Mouse (Mus musculus) erythroid progenitor cell, adult 5-6 weeks (primary cell): ENCODE data around the gene Wdr20. TPM values are rescaled to one million over a fixed set of nuclear protein-coding genes. Genes with fewer than 3 reads are reported as not detected.
A peak's percentile ranks its signal among the peaks of the same experiment; 100 is the strongest.

ENCODE experiments used
- ATAC-seq: replicated peaks from 2 replicates; pipeline ENCODE4 v1.8.0; 2016; ENCODE audit warnings: moderate number of reproducible peaks, mild to moderate bottlenecking, moderate TSS enrichment, inconsistent platforms; ENCODE audit not compliant: poor library complexity, low FRiP score, severe bottlenecking
- total RNA-seq, 2 experiments: library from RNA; stranded (forward) in 1 of 2; stranded (reverse) in 1 of 2; fragments of 150-400 nt in 1 of 2; fragments of 186-747, 209-891 nt in 1 of 2; gene quantifications; 2 replicates each; pipeline versions ENCODE4 v1.2.3 to v1.2.4; 2015 to 2017; ENCODE audit warnings: low replicate concordance in 2 of 2

Wdr20 gene
- total RNA-seq, 2 experiments from 2014 or later: 32.3 to 43.7 TPM

DNA sequence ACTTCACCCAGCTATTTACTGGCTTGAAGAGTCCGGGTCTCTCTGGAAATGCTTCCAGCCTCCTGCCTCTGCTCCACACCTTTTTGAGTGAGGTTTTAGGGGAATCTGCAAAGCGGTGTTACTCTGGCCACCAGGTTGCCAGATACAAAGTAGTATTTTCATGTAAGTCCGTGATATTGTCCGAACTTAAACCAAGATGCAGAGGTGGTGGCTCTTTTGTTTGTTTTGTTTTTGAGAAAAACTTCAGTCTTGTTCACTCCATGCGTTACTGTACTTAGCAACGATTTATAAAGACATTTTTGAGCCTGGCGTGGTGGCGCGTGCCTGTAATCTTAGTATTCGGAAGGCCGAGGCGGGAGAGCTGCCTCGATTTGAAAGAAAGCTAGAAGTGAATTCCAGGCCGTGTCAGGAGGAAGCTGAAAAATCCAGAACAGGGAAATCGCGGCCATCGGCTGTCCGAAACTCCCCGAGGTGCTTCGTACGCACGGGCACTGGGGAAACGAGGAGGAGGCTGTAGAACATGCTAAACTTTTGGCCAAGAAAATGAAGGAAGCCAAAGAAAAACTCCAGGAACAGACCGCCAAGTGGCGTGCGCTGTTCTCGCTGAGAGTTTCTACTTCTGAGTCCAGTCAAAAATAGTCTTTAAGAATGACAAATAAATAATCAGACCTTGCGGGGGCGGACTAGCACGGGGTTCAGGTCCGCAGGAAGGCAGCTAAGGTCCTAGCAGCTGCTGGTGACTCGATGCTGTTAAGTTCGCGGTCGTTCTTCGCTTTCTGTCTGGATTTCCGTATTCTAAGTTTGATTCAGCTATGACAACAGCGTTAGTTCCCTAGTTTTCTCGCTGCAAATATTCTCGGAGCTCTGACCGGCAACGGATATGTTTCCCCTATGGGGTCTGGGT, 106.7 kb downstream of the Wdr20 start:
- peak; percentile 35 for ATAC-seq

DNA sequence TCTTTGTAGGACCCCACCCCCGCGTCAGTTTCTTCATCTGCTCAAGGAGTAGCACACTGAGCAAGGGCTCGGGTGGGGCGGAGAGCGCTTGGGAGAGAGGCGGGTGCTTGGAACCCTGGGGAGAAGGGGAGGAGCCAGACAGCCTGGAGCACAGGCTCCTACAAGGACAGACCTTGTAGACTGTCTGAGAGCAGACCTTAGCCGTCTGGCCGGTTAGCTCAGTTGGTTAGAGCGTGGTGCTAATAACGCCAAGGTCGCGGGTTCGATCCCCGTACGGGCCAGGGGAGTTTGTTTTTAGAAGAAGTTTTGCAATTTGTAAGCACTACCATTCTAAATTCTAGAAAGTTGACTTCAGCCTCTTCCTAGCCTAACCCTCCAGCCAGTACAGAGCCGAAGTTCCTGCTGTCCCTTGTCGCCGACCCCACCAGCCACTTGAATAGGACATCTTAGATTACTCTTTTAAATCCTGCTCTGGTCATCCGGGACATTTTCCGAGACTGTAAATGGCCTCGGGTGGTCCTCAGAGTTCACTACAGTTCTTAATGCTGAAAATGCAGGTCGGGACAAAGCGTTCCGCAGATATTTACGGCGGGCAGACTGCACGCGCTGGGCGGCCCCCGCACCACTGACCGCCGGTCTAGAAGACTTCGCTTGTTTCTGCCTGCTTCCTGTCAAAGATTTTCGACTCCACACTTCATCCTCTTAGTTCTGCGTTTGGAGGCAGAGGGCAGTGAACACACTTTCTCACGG, 107.6 kb downstream of the Wdr20 start:
- peak; percentile 84 for ATAC-seq

DNA sequence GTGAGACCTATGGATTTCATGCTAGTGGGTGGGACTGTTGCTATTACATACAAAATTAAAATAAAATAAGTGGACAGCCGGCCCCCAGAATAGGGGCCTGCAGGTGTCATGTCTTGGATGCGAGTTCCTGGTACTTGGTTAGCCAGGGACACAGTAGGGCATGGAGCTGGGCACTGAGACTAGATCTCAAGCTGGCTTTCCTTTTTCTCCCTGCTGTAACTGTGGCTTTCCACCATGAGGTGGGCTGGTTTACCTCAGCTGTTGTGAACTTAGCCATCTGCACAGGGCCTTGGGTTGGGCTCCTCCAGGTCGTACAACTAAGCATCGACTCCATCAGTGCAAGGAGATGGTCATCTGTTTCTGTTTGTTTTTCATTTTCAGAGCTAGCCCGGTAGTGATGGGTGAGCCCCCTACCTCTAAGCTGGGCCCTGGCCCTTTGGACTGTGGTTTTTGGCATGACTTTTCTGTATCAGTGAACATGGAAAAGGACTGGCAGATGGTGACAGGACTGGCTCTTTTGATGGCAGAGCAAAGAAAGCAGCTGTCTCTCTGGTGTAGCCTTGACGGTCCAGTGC, 108.5 kb downstream of the Wdr20 start:
- ATAC-seq: no peak

DNA sequence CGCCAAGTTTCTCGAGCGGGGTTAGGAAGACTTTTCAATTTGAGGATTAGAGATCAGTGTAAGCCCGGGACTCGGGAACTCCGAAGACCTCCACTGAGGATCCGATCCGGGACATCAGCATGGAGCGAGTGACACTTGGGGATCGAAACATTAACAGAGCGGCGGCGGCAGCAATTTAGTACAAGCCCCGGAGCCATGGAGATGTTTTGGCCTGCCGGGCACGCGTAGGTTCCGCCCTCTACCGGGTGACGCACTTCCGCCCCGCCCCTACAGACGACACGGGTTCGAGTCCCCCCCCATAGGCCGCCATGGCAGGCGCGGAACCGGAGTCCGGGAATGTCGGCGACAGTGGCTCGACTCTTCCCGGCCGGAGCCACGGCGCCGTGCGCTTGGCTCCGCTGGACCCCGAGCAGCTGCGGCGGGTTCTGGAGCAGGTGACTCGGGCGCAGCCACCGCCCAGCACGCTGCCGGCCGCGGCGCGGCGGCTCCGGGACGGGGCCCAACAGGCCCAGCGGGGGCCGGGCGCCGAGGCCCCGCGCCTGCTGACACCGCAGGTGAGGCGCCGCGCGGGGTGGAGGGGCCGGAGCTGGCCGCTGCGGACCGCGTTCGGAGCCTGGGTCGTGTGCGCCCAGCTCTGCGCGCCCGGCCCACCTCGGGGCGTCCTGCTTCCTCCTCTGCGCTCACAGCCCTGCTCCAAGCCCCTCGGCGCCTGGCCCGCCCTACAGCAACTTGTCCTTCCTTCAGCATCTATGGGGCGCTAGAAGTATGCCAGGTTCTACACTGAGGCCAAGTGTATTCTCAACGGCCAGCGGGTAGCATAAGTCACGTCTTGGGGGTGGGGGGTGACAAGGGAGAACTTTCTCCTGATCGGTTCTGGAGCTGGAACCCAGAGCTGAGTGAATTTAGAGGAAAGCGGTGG, 112.5 kb downstream of the Wdr20 start, which contains the start of gene Zfp839:
TSS of gene Zfp839 (plus strand) at position 244 of the 919 bp plus-strand sequence.
- ATAC-seq: peak; percentile 26; the same call in 1 of the 2 replicates

DNA sequence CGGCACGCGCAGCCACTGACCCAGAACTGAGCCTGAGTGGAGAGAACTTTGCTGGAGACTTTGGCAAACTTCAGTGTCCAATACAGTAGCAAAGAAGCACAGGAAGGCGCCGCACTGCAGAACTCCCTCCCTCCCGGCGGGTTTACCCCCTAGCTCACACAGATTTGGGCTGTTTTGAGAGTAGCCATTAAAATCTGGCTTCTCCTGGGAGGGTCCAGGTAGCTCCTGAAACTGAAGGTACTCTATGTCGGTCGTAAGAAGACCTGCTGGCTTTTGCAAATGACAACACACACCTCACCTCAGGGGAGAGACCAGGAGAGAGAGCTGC, 113.1 kb downstream of the Wdr20 start:
- no peak for ATAC-seq

DNA sequence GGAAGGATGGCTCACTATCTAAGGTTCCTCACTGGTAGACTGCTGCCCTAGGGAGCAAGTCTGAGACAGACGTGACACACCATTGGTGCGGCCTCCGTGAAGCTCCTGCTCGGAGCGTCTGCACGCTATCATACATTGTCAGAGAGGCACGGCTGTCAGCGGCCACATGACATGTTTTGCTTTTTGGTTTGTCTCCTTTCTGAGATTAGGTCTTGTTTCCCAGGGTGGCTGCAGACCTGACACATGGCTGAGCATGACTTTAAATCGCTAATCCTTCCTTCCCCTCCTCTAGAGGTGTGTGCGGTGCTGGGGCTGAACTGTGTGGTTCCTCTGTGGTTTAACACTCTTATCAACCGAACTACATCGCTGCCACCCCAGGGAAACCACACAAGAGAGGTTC, 113.7 kb downstream of the Wdr20 start:
- peak; percentile 48 for ATAC-seq

DNA sequence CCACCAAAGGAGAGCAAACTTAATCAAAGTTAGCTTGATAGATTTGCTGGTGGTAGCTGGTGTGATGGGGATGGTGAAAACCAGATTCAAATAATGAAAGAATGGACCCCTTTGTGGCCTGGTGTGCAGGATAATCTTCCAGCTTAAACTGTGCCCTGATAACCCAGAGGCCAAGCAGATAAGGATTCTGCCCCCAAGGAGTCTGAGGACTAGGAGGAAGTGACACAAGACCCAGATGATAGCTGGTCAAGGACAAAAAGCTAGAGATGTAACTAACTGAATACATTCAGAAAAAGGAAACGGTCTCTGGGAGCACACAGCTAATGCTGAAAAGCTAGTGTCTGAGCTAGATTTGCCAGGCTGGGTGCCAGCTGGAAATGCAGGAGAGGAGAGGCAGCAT, 114.2 kb downstream of the Wdr20 start:
- ATAC-seq: no peak

Other genes with a start within 250 kb of the Wdr20 start
- gene Dync1h1, start 136.5 kb upstream of the Wdr20 start, total RNA-seq (2015; ENCODE audit: low replicate concordance): 66.2 and 96.2 TPM in 2 replicates
- 107 and 116 TPM in 2 replicates for gene Dync1h1, start 136.5 kb upstream of the Wdr20 start, total RNA-seq (2017; ENCODE audit: low replicate concordance)
- not detected in 2 replicates for gene 1700001K19Rik, start 55.3 kb upstream of the Wdr20 start, total RNA-seq (2015; ENCODE audit: low replicate concordance)
- not detected in 2 replicates for gene 1700001K19Rik, start 55.3 kb upstream of the Wdr20 start, total RNA-seq (2017; ENCODE audit: low replicate concordance)
- gene Hsp90aa1, start 35.2 kb upstream of the Wdr20 start, total RNA-seq (2015; ENCODE audit: low replicate concordance): 338 and 340 TPM in 2 replicates
- 564 and 616 TPM in 2 replicates for gene Hsp90aa1, start 35.2 kb upstream of the Wdr20 start, total RNA-seq (2017; ENCODE audit: low replicate concordance)
- not detected in 2 replicates for gene Mok, start 103.0 kb downstream of the Wdr20 start, total RNA-seq (2015; ENCODE audit: low replicate concordance)
- 0.26 TPM in 1 of 2 replicates, not detected in the other for gene Mok, start 103.0 kb downstream of the Wdr20 start, total RNA-seq (2017; ENCODE audit: low replicate concordance)
- 1.1 TPM in 1 of 2 replicates, not detected in the other for gene Zfp839, start 112.3 kb downstream of the Wdr20 start, total RNA-seq (2015; ENCODE audit: low replicate concordance)
- 0.77 TPM in 1 of 2 replicates, not detected in the other for gene Zfp839, start 112.3 kb downstream of the Wdr20 start, total RNA-seq (2017; ENCODE audit: low replicate concordance)
- gene Cinp, start 151.2 kb downstream of the Wdr20 start, total RNA-seq (2015; ENCODE audit: low replicate concordance): 15.9 and 29.8 TPM in 2 replicates
- 21.9 and 22.5 TPM in 2 replicates for gene Cinp, start 151.2 kb downstream of the Wdr20 start, total RNA-seq (2017; ENCODE audit: low replicate concordance)
- gene Tecpr2, start 151.3 kb downstream of the Wdr20 start, total RNA-seq (2015; ENCODE audit: low replicate concordance): 1.3 and 1.8 TPM in 2 replicates
- gene Tecpr2, start 151.3 kb downstream of the Wdr20 start, total RNA-seq (2017; ENCODE audit: low replicate concordance): 3.1 and 11.8 TPM in 2 replicates
- 8.4 and 13.3 TPM in 2 replicates for gene Ankrd9, start 241.1 kb downstream of the Wdr20 start, total RNA-seq (2015; ENCODE audit: low replicate concordance)
- gene Ankrd9, start 241.1 kb downstream of the Wdr20 start, total RNA-seq (2017; ENCODE audit: low replicate concordance): 18.3 and 20.3 TPM in 2 replicates